Mouse (Mus musculus) liver, embryonic 14.5 days (tissue): ENCODE measurements around the gene Kank4. TPM values are rescaled to one million over a fixed set of nuclear protein-coding genes. Genes with fewer than 3 reads are reported as not detected.

ENCODE experiments used
- ATAC-seq: fragments of 200-750 bp; cut with Nextera tagmentation; 2 replicates; pipeline ENCODE4 v1.8.0; 2017; ENCODE audit warnings: moderate number of reproducible peaks, mild to moderate bottlenecking, moderate library complexity; ENCODE audit not compliant: insufficient read depth
- DNase-seq, 3 experiments: peaks; one replicate each; pipeline ENCODE4 v3.0.0-alpha.2; 2012 to 2013; ENCODE audit warnings: low read depth in 3 of 3, low spot score in 3 of 3
- H3K27ac ChIP-seq: fragments of 300-500 bp; sonication (generic); 2 replicates; pipeline ENCODE4 v1.5.1; 2014; ENCODE audit warnings: moderate library complexity, mild to moderate bottlenecking, control low read depth, inconsistent platforms
- H3K27me3 ChIP-seq: fragments of 300-500 bp; sonication (generic); 2 replicates; pipeline ENCODE4 v1.6.1; 2014; ENCODE audit warnings: mild to moderate bottlenecking, low read length, moderate library complexity; ENCODE audit not compliant: control insufficient read depth, insufficient read depth
- H3K36me3 ChIP-seq: fragments of 300-500 bp; sonication (generic); replicated peaks from 2 replicates; pipeline ENCODE4 v1.6.1; 2014; ENCODE audit warnings: low read depth; ENCODE audit not compliant: control insufficient read depth, insufficient read depth
- H3K4me1 ChIP-seq, 2 experiments: fragments of 200-500 bp in 1 of 2; fragments of 300-500 bp in 1 of 2; sonication (generic) in 1 of 2; replicated peaks; 2 replicates each; pipeline ENCODE4 v1.6.1; 2012 to 2014; ENCODE audit warnings: antibody characterized with exemption in 1 of 2, inconsistent platforms in 1 of 2, low read length in 1 of 2; ENCODE audit not compliant: control insufficient read depth in 2 of 2, insufficient read depth in 2 of 2
- H3K4me2 ChIP-seq: fragments of 300-500 bp; sonication (generic); 2 replicates; pipeline ENCODE4 v1.6.1; 2014; ENCODE audit warnings: low read depth, mild to moderate bottlenecking, control low read depth, moderate library complexity
- H3K4me3 ChIP-seq, 2 experiments: fragments of 200-500 bp in 1 of 2; fragments of 300-500 bp in 1 of 2; sonication (generic) in 1 of 2; 2 replicates each; pipeline ENCODE4 v1.5.1; 2012 to 2014; ENCODE audit warnings: low read depth in 2 of 2, low read length in 2 of 2, mild to moderate bottlenecking in 2 of 2, control low read depth in 1 of 2, inconsistent platforms in 1 of 2, moderate library complexity in 1 of 2; ENCODE audit not compliant: insufficient read depth in 1 of 2
- H3K9ac ChIP-seq: fragments of 300-500 bp; sonication (generic); replicated peaks from 2 replicates; pipeline ENCODE4 v1.6.1; 2014; ENCODE audit warnings: mild to moderate bottlenecking, control low read depth, moderate library complexity
- H3K9me3 ChIP-seq: fragments of 300-500 bp; sonication (generic); 2 replicates; pipeline ENCODE4 v1.6.1; 2016; ENCODE audit warnings: low read length, mixed read lengths; ENCODE audit not compliant: control insufficient read depth
- CTCF ChIP-seq: IDR thresholded peaks from 2 replicates; pipeline ENCODE4 v1.5.1; 2016; ENCODE audit warnings: antibody characterized with exemption, low read depth, control low read depth
- EP300 ChIP-seq: IDR thresholded peaks from 2 replicates; pipeline ENCODE4 v1.6.1; 2016; ENCODE audit warnings: antibody characterized with exemption, low read depth
- WGBS: fragments of 180-500 bp; shearing (Covaris S2); extraction: QIAGEN DNeasy Blood & Tissue Kit; methylation state at CpG from one replicate; pipeline ENCODE4 v1.1.7; 2014; ENCODE audit not compliant: insufficient replicate concordance; 5-methylcytosine and 5-hydroxymethylcytosine counted together
- polyA plus RNA-seq, 2 experiments: library from polyadenylated mRNA; depleted of rRNA in 1 of 2; stranded (reverse) in 1 of 2; unstranded in 1 of 2; fragments of >200 nt; fragmentation: Nextera tagmentation in 1 of 2; extraction: Ambion mirVana in 1 of 2; gene quantifications; 2 replicates each; pipeline versions ENCODE4 v1.2.1 to v1.2.3; 2012 to 2014

Gene Kank4
- polyA plus RNA-seq, 2 experiments = 0.04 to 0.17 TPM

- Histone ChIP-seq H3K9ac (no peak overlapping the region), H3K27me3 (no peaks in the 10 kb centered on the region), H3K4me2 (no peak overlapping the region), H3K27ac (no peak overlapping the region), H3K36me3 (no peaks in the 10 kb centered on the region), H3K4me1 (peaks cover 0 to 3% of the 10 kb centered on the region in 2 experiments; a peak in 2 of 4 replicates), H3K9me3 (no peaks in the 10 kb centered on the region), H3K4me3 (no peak overlapping the region)
- WGBS = 40% methylated on average over 1 of the region's 1 CpGs
- TF ChIP-seq EP300 (no peak), CTCF (no peak)
- no peak for DNase-seq
- no peak for ATAC-seq
These were observed 26.6 kb downstream of the Kank4 start for GRCm38 (mm10) chr4:98790721-98791120.

DNA sequence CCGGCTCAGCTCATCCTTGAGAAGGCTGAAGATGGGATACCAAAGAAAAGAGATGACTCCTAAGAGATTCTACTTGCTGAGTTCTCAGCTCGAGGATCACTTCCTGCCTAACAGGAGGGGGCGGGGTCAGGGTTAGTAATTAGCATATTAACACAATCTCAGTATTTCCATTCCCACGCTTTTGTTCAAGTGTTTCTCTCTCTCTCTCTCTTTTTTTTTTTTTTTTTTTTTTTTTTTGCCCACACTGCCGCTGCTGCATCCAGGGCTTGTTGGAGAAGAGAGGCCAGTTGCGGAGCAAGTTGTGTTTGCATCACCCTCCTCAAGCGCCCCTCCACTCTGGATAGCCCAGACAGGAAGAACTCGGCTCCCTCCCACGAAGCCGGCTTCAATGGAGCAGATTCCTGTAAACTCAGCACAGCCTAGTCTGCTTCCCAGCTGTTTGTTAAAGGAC lies 27.5 kb downstream of the Kank4 start:
- no peaks in the 10 kb centered on the region for H3K9me3 ChIP-seq
- no peak for DNase-seq
- H3K27ac ChIP-seq = no peak overlapping the region
- H3K36me3 ChIP-seq = no peaks in the 10 kb centered on the region
- H3K4me2 ChIP-seq = peak overlapping the region; percentile 6; the same call in 1 of the 2 replicates
- WGBS = 7% methylated on average over 10 of the region's 10 CpGs
- ATAC-seq = no peak
- H3K4me1 ChIP-seq = peaks cover 0 to 3% of the 10 kb centered on the region in 2 experiments; a peak in 2 of 4 replicates
- no peak overlapping the region for H3K4me3 ChIP-seq
- no peaks in the 10 kb centered on the region for H3K27me3 ChIP-seq
- H3K9ac ChIP-seq = no peak overlapping the region
- TF ChIP-seq EP300 = no peak

DNA sequence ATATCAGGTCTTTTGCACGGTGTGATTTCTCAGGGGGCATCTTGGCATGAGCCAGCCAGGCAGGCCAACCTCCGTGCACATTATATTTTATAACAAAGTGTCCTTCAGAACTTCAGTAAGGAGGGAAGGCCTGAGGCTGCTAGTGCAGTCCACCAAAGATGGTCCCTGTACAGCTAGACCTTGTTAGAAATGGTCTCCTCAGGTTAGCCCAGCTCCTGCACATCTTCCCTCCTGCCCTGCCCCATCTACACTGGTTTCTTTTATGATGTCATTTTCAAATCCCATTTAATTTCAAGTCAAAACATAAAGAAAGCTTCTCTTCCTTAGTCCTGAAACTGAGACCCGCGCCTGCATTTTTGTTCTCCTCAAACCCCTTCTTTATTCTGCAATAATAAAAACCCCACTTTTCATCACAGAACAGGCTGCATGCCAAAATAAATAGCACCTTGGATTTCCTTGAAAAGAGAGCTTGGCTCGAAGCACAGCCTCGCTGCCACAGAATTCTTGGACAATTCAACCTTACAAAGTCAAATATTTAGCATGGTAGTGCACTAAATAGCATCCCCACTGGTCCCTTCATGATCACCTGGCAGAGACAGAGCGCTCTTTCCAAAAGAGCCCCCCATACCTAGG lies 28.1 kb downstream of the Kank4 start:
- Histone ChIP-seq H3K27me3 (no peaks in the 10 kb centered on the region), H3K27ac (no peak overlapping the region), H3K4me1 (peaks cover 0 to 3% of the 10 kb centered on the region in 2 experiments; a peak in 2 of 4 replicates), H3K9me3 (no peaks in the 10 kb centered on the region), H3K4me3 (no peak overlapping the region), H3K4me2 (peak overlapping the region; percentile 6; the same call in 1 of the 2 replicates), H3K36me3 (no peaks in the 10 kb centered on the region), H3K9ac (no peak overlapping the region)
- WGBS = 56% methylated on average over 7 of the region's 7 CpGs
- no peak for TF ChIP-seq CTCF
- TF ChIP-seq EP300 = no peak
- DNase-seq = no peak
- ATAC-seq = no peak

DNA sequence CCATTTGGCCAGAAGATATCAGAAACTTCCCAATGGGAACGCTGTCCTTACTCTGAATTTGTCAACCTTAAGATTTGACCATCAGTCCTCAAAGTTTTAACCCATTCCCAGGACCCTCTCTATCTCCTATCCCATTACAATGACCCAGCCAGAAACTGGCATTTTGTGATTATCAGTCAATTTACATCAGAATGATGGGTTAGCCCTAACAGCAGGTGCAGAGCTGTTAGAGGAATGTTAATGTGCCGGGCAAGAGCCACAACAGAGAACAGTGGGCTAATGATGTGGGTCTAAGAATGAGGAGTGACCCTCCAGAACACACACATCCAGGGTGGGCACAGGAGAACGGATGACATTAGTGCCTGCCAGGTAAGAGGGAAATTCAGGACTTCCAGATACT lies 31.1 kb downstream of the Kank4 start:
- no peak overlapping the region for H3K4me2 ChIP-seq
- 40% methylated on average over 3 of the region's 3 CpGs for WGBS
- H3K9me3 ChIP-seq = no peaks in the 10 kb centered on the region
- no peak for TF ChIP-seq EP300
- TF ChIP-seq CTCF = no peak
- ATAC-seq = no peak
- no peaks in the 10 kb centered on the region for H3K36me3 ChIP-seq
- DNase-seq = no peak
- no peak overlapping the region for H3K9ac ChIP-seq
- H3K4me1 ChIP-seq = peaks cover 0 to 3% of the 10 kb centered on the region in 2 experiments; a peak in 2 of 4 replicates
- no peak overlapping the region for H3K27ac ChIP-seq
- H3K27me3 ChIP-seq = no peaks in the 10 kb centered on the region
- no peak overlapping the region for H3K4me3 ChIP-seq

- ATAC-seq (no peak), DNase-seq (no peak)
- H3K4me3 ChIP-seq = no peak overlapping the region
- no peak overlapping the region for H3K9ac ChIP-seq
- no peak for TF ChIP-seq CTCF
- no peak for TF ChIP-seq EP300
- no peak overlapping the region for H3K4me2 ChIP-seq
- WGBS = 23% methylated on average over 8 of the region's 8 CpGs
- no peaks in the 10 kb centered on the region for H3K36me3 ChIP-seq
- H3K4me1 ChIP-seq = peaks cover 0 to 3% of the 10 kb centered on the region in 2 experiments; a peak in 2 of 4 replicates
- no peak overlapping the region for H3K27ac ChIP-seq
- H3K9me3 ChIP-seq = no peaks in the 10 kb centered on the region
- H3K27me3 ChIP-seq = no peaks in the 10 kb centered on the region
These were observed 31.5 kb downstream of the Kank4 start for GRCm38 (mm10) chr4:98785851-98786250.
